Comparison of ENCODE assay signal across 12 mouse cellular contexts in genomic region chr10:109488000-109488399, GRCm38 (mm10).
"Had no signal": no experiment of that assay in that cellular context is flagged by ENCODE, and none has a peak within 500 bp of the region (broad histone marks: within the 10 kb centered on the region; RNA-seq: fewer than 3 reads in every experiment).

No protein-coding gene starts in this region.

- H3K36me3 ChIP-seq: limb, embryonic 13.5 days; midbrain, embryonic 12.5 days; neural tube, embryonic 13.5 days had no signal

- ATAC-seq: midbrain, embryonic 16.5 days had no signal

- H3K27me3 ChIP-seq: limb, embryonic 13.5 days; midbrain, embryonic 12.5 days; neural tube, embryonic 13.5 days had no signal

- H3K4me1 ChIP-seq: limb, embryonic 13.5 days; midbrain, embryonic 12.5 days; neural tube, embryonic 13.5 days had no signal

- H3K4me3 ChIP-seq: limb, embryonic 13.5 days; midbrain, embryonic 12.5 days; neural tube, embryonic 13.5 days had no signal

- H3K9ac ChIP-seq: limb, embryonic 13.5 days; liver, embryonic 14.5 days; midbrain, embryonic 12.5 days; neural tube, embryonic 13.5 days had no signal

- H3K27ac ChIP-seq: limb, embryonic 13.5 days; liver, embryonic 14.5 days; midbrain, embryonic 12.5 days; neural tube, embryonic 13.5 days had no signal

- H3K4me2 ChIP-seq: limb, embryonic 13.5 days; midbrain, embryonic 12.5 days; neural tube, embryonic 13.5 days had no signal

- H3K9me3 ChIP-seq: limb, embryonic 13.5 days; midbrain, embryonic 12.5 days; neural tube, embryonic 13.5 days had no signal

- DNase-seq: kidney, adult 18-20 months; kidney, postnatal 10 days; left cerebral cortex, postnatal 4 days; lung, adult 18-20 months; retina, postnatal 1 day; right cerebral cortex, postnatal 14 days; thymus, postnatal 14 days had no signal
